Mouse (Mus musculus): ENCODE data around the gene Adamts4. TPM values are rescaled to one million over a fixed set of nuclear protein-coding genes. Genes with fewer than 3 reads are reported as not detected.

Gene Adamts4
- total RNA-seq, 2 experiments from 2014 or later, result 4.0 to 5.1 TPM

Other genes starting within 250 kb of the Adamts4 start
- 1 to 10 TPM in 1 of 2 experiments, under 1 TPM in 1; 0.85 to 1.2 TPM for gene Fcgr4, start 231.5 kb upstream of the Adamts4 start, total RNA-seq (2021)
- gene Fcgr3, start 185.5 kb upstream of the Adamts4 start, total RNA-seq (2021), result 10 to 100 TPM in 1 of 2 experiments, 1 to 10 TPM in 1; 9.8 to 10.4 TPM
- gene Cfap126, start 136.5 kb upstream of the Adamts4 start, total RNA-seq (2021), result 1 to 10 TPM in 1 of 2 experiments, under 1 TPM in 1; 0.51 to 1.3 TPM
- gene Sdhc, start 99.8 kb upstream of the Adamts4 start, total RNA-seq (2021), result 100 to 1,000 TPM; 746 to 845 TPM
- gene Mpz, start 99.7 kb upstream of the Adamts4 start, total RNA-seq (2021), result 10 to 100 TPM; 10.1 to 20.4 TPM
- 10 to 100 TPM; 28.0 to 30.7 TPM for gene Pcp4l1, start 54.2 kb upstream of the Adamts4 start, total RNA-seq (2021)
- 10 to 100 TPM; 13.4 to 29.4 TPM for gene Nr1i3, start 36.5 kb upstream of the Adamts4 start, total RNA-seq (2021)
- 10 to 100 TPM; 46.9 to 58.1 TPM for gene Tomm40l, start 27.9 kb upstream of the Adamts4 start, total RNA-seq (2021)
- 1,000 to 10,000 TPM; 1,052 to 2,650 TPM for gene Apoa2, start 25.4 kb upstream of the Adamts4 start, total RNA-seq (2021)
- gene Fcer1g, start 16.1 kb upstream of the Adamts4 start, total RNA-seq (2021), result 10 to 100 TPM; 14.4 to 19.2 TPM
- gene Ndufs2, start 967 bp downstream of the Adamts4 start, total RNA-seq (2021), result 1,000 to 10,000 TPM in 1 of 2 experiments, 100 to 1,000 TPM in 1; 996 to 1,019 TPM
- gene B4galt3, start 19.9 kb downstream of the Adamts4 start, total RNA-seq (2021), result 10 to 100 TPM; 28.9 to 34.7 TPM
- gene Ppox, start 30.8 kb downstream of the Adamts4 start, total RNA-seq (2021), result 10 to 100 TPM; 30.8 to 43.8 TPM
- gene Usp21, start 37.6 kb downstream of the Adamts4 start, total RNA-seq (2021), result 10 to 100 TPM; 31.8 to 40.2 TPM
- 100 to 1,000 TPM; 145 to 153 TPM for gene Ufc1, start 44.6 kb downstream of the Adamts4 start, total RNA-seq (2021)
- gene Dedd, start 78.7 kb downstream of the Adamts4 start, total RNA-seq (2021), result 10 to 100 TPM; 33.7 to 35.2 TPM
- gene Nit1, start 95.2 kb downstream of the Adamts4 start, total RNA-seq (2021), result 10 to 100 TPM; 51.4 to 56.0 TPM
- 100 to 1,000 TPM; 107 to 114 TPM for gene Pfdn2, start 95.2 kb downstream of the Adamts4 start, total RNA-seq (2021)
- 1 to 10 TPM; 5.3 to 5.7 TPM for gene Klhdc9, start 110.4 kb downstream of the Adamts4 start, total RNA-seq (2021)
- under 1 TPM; 0.12 to 0.21 TPM for gene Nectin4, start 119.7 kb downstream of the Adamts4 start, total RNA-seq (2021)
- 1 to 10 TPM; 5.1 to 6.1 TPM for gene Arhgap30, start 138.5 kb downstream of the Adamts4 start, total RNA-seq (2021)
- gene Usf1, start 160.9 kb downstream of the Adamts4 start, total RNA-seq (2021), result 10 to 100 TPM; 53.5 to 67.7 TPM
- 10 to 100 TPM; 16.6 to 36.1 TPM for gene Tstd1, start 168.5 kb downstream of the Adamts4 start, total RNA-seq (2021)
- gene F11r, start 187.1 kb downstream of the Adamts4 start, total RNA-seq (2021), result 10 to 100 TPM; 64.9 to 66.2 TPM

All from adrenal gland, postnatal 10 days (tissue).